Mouse (Mus musculus) MEL (cell line): ENCODE measurements around the gene Myh3. TPM values are rescaled to one million over a fixed set of nuclear protein-coding genes. Genes with fewer than 3 reads are reported as not detected.

ENCODE experiments used
- DNase-seq: peaks from one replicate; pipeline ENCODE4 v3.0.0; 2011; ENCODE audit warnings: low read depth, low spot score
- H3K27ac ChIP-seq: 2 replicates; pipeline ENCODE4 v1.5.1; 2012; ENCODE audit warnings: low read depth, mild to moderate bottlenecking, control low read depth, low read length, moderate library complexity; ENCODE audit not compliant: control insufficient read depth
- H3K27me3 ChIP-seq, 2 experiments: fragments of 150-350 bp in 1 of 2; sonication (generic) in 1 of 2; 2 replicates each; pipeline ENCODE4 v1.6.1; 2012; ENCODE audit warnings: low read length in 2 of 2, mild to moderate bottlenecking in 2 of 2, improper control_type of control experiment in 1 of 2, moderate library complexity in 1 of 2; ENCODE audit not compliant: insufficient read depth in 2 of 2, control insufficient read depth in 1 of 2
- H3K36me3 ChIP-seq, 2 experiments: 2 replicates each; pipeline ENCODE4 v1.6.1; 2012 to 2014; ENCODE audit warnings: low read length in 2 of 2, improper control_type of control experiment in 1 of 2, inconsistent platforms in 1 of 2, mild to moderate bottlenecking in 1 of 2; ENCODE audit not compliant: insufficient read depth in 2 of 2, control insufficient read depth in 1 of 2
- H3K4me1 ChIP-seq, 2 experiments: fragments of 150-350 bp in 1 of 2; sonication (generic) in 1 of 2; 2 replicates each; pipeline ENCODE4 v1.6.1; 2012; ENCODE audit warnings: low read length in 2 of 2, improper control_type of control experiment in 1 of 2, mild to moderate bottlenecking in 1 of 2; ENCODE audit not compliant: insufficient read depth in 2 of 2, control insufficient read depth in 1 of 2
- H3K4me3 ChIP-seq, 2 experiments: fragments of 150-350 bp in 1 of 2; sonication (generic) in 1 of 2; 2 replicates each; pipeline ENCODE4 v1.5.1; 2012; ENCODE audit warnings: low read depth in 2 of 2, low read length in 2 of 2, mild to moderate bottlenecking in 2 of 2, moderate library complexity in 2 of 2, control low read depth in 1 of 2, improper control_type of control experiment in 1 of 2; ENCODE audit not compliant: control insufficient read depth in 1 of 2, insufficient read depth in 1 of 2
- H3K79me2 ChIP-seq: 2 replicates; pipeline ENCODE4 v1.6.1; 2012; ENCODE audit warnings: mild to moderate bottlenecking, low read length, moderate library complexity; ENCODE audit not compliant: control insufficient read depth, poor library complexity, insufficient read depth
- H3K9ac ChIP-seq: 2 replicates; pipeline ENCODE4 v1.6.1; 2012; ENCODE audit warnings: low read depth, mild to moderate bottlenecking, control low read depth, low read length, moderate library complexity; ENCODE audit not compliant: control insufficient read depth, poor library complexity, severe bottlenecking
- H3K9me3 ChIP-seq: fragments of 150-350 bp; sonication (generic); replicated peaks from 2 replicates; pipeline ENCODE4 v1.6.1; 2012; ENCODE audit warnings: mild to moderate bottlenecking, low read length, improper control_type of control experiment, moderate library complexity; ENCODE audit not compliant: insufficient read depth
- ELF1 ChIP-seq: IDR thresholded peaks from 2 replicates; pipeline ENCODE4 v1.6.1; 2014; ENCODE audit warnings: low read depth, mild to moderate bottlenecking, inconsistent platforms, low read length, improper control_type of control experiment, moderate library complexity
- MAX ChIP-seq: IDR thresholded peaks from 2 replicates; pipeline ENCODE4 v1.6.1; 2011; ENCODE audit warnings: low read length, improper control_type of control experiment
- MAZ ChIP-seq: IDR thresholded peaks from 2 replicates; pipeline ENCODE4 v1.6.1; 2012; ENCODE audit warnings: low read depth, mild to moderate bottlenecking, inconsistent platforms, low read length, improper control_type of control experiment
- NELFE ChIP-seq: IDR thresholded peaks from 2 replicates; pipeline ENCODE4 v1.6.1; 2011; ENCODE audit warnings: low read depth, low read length, improper control_type of control experiment
- POLR2AphosphoS5 ChIP-seq: IDR thresholded peaks from 2 replicates; pipeline ENCODE4 v1.6.1; 2012; ENCODE audit warnings: low read depth, borderline replicate concordance, mild to moderate bottlenecking, inconsistent platforms, low read length, moderate library complexity, mixed read lengths
- RAD21 ChIP-seq: IDR thresholded peaks from 2 replicates; pipeline ENCODE4 v1.6.1; 2011; ENCODE audit warnings: mild to moderate bottlenecking, low read depth, low read length, improper control_type of control experiment
- RCOR1 ChIP-seq: IDR thresholded peaks from 2 replicates; pipeline ENCODE4 v1.6.1; 2012; ENCODE audit warnings: low read depth, mild to moderate bottlenecking, inconsistent platforms, low read length, improper control_type of control experiment
- TAL1 ChIP-seq: IDR thresholded peaks from 2 replicates; pipeline ENCODE4 v1.6.1; 2012; ENCODE audit warnings: mild to moderate bottlenecking, inconsistent platforms, low read length, moderate library complexity, mixed read lengths
- TCF12 ChIP-seq: IDR thresholded peaks from 2 replicates; pipeline ENCODE4 v1.6.1; 2014; ENCODE audit warnings: low read depth, mild to moderate bottlenecking, inconsistent platforms, low read length, improper control_type of control experiment, moderate library complexity
- USF1 ChIP-seq: IDR thresholded peaks from 2 replicates; pipeline ENCODE4 v1.6.1; 2014; ENCODE audit warnings: low read depth, mild to moderate bottlenecking, inconsistent platforms, low read length, improper control_type of control experiment, moderate library complexity
- polyA plus RNA-seq, 2 experiments: library from polyadenylated mRNA; stranded (reverse) in 1 of 2; unstranded in 1 of 2; fragments of >175 nt in 1 of 2; fragments of >200 nt in 1 of 2; gene quantifications; 2 replicates each; pipeline versions ENCODE4 v1.2.1 to v1.2.4; 2012; ENCODE audit warnings: low replicate concordance in 2 of 2, low read depth in 1 of 2; ENCODE audit not compliant: insufficient read length in 2 of 2, insufficient read depth in 1 of 2, missing spikeins in 1 of 2
- total RNA-seq: library from RNA; depleted of rRNA; stranded (reverse); fragments of 300-350 nt; gene quantifications from 2 replicates; pipeline ENCODE4 v1.2.3, GENCODE M21; 2012

Myh3 gene
- total and polyA plus RNA-seq, 3 experiments = 0.81 to 1.7 TPM; not detected in 1

- Histone ChIP-seq H3K4me1 (no peaks in the 10 kb centered on the region), H3K9me3 (no peaks in the 10 kb centered on the region), H3K27ac (no peak overlapping the region), H3K79me2 (no peaks in the 10 kb centered on the region), H3K4me3 (no peak overlapping the region), H3K9ac (no peak overlapping the region), H3K36me3 (no peaks in the 10 kb centered on the region), H3K27me3 (no peaks in the 10 kb centered on the region)
- TF ChIP-seq MAX = no peak
- no peak for DNase-seq
Observed at GRCm38 (mm10) chr11:67141031-67141430, 62.9 kb downstream of the Myh3 start.

GRCm38 (mm10) chr11:67142047-67142446 lies 63.9 kb downstream of the Myh3 start:
- Histone ChIP-seq H3K27ac (no peak overlapping the region), H3K36me3 (no peaks in the 10 kb centered on the region), H3K27me3 (no peaks in the 10 kb centered on the region), H3K9me3 (no peaks in the 10 kb centered on the region), H3K4me1 (no peaks in the 10 kb centered on the region), H3K4me3 (no peak overlapping the region), H3K79me2 (no peaks in the 10 kb centered on the region), H3K9ac (no peak overlapping the region)
- DNase-seq = no peak
- no peak for TF ChIP-seq POLR2AphosphoS5
- TF ChIP-seq TAL1 = no peak
- TF ChIP-seq NELFE = no peak
- no peak for TF ChIP-seq MAZ
- TF ChIP-seq RCOR1 = no peak
- TF ChIP-seq MAX = no peak
- TF ChIP-seq ELF1 = no peak
- no peak for TF ChIP-seq USF1

- H3K9ac ChIP-seq = no peak overlapping the region
- no peaks in the 10 kb centered on the region for H3K9me3 ChIP-seq
- no peaks in the 10 kb centered on the region for H3K36me3 ChIP-seq
- DNase-seq = no peak
- no peak overlapping the region for H3K27ac ChIP-seq
- TF ChIP-seq TCF12 (no peak), RAD21 (no peak), MAZ (no peak)
- no peaks in the 10 kb centered on the region for H3K4me1 ChIP-seq
- no peaks in the 10 kb centered on the region for H3K79me2 ChIP-seq
- no peaks in the 10 kb centered on the region for H3K27me3 ChIP-seq
- H3K4me3 ChIP-seq = no peak overlapping the region
Observed at GRCm38 (mm10) chr11:67143065-67143464, 65.0 kb downstream of the Myh3 start.
